Mouse (Mus musculus): ENCODE results near the gene Osbpl8.
"Not testable (repeated sequence)": the region's sequence is repeated elsewhere in the genome, so short reads cannot be mapped to it uniquely, and the experiment has no call there.

DNA sequence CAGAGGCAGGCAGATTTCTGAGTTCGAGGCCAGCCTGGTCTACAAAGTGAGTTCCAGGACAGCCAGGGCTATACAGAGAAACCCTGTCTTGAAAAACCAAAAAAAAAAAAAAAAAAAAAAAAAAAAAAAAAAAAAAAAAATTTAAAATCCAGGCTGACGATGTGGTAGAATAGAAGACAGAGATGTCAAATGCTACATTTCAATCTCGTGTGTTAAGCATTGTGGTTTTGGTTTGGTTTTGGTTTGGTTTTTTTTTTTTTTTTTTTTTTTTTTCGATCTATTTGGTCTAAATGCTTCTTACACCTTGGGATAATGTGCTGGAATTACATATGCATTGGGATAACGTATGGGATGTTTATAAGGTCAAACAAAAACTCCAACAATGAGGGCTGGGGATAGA lies 28.2 kb upstream of the Osbpl8 start:
- not testable (repeated sequence) for TF ChIP-seq CTCF, POLR2A (IDR thresholded peaks at IDR 0.05; ENCODE audit: extremely low read depth, insufficient read depth, low read length)

Measured in cortical plate, adult 2 months (tissue).